Mouse (Mus musculus): ENCODE results near the gene Arhgef3. TPM values are rescaled to one million over a fixed set of nuclear protein-coding genes. Genes with fewer than 3 reads are reported as not detected.

Arhgef3 gene
- polyA plus RNA-seq, 1 experiment from 2014 or later: 16.2 TPM

- Histone ChIP-seq H3K4me1 (peaks cover 10% of the 10 kb centered on the region; the same call in 1 of the 2 replicates), H3K4me3 (replicated peaks) (no peak overlapping the region), H3K9me3 (replicated peaks) (no peaks in the 10 kb centered on the region), H3K27me3 (no peaks in the 10 kb centered on the region), H3K4me2 (replicated peaks) (no peak overlapping the region), H3K9ac (no peak overlapping the region), H3K36me3 (no peaks in the 10 kb centered on the region), H3K27ac (replicated peaks) (no peak overlapping the region)
- WGBS: 61% methylated on average over 8 of the region's 8 CpGs
- no peak; the same call in 1 of the 2 replicates for ATAC-seq (ENCODE audit: insufficient number of reproducible peaks, low FRiP score, low TSS enrichment, low read depth)
Observed at GRCm38 (mm10) chr14:27166751-27167150, 52.1 kb downstream of the Arhgef3 start.

DNA sequence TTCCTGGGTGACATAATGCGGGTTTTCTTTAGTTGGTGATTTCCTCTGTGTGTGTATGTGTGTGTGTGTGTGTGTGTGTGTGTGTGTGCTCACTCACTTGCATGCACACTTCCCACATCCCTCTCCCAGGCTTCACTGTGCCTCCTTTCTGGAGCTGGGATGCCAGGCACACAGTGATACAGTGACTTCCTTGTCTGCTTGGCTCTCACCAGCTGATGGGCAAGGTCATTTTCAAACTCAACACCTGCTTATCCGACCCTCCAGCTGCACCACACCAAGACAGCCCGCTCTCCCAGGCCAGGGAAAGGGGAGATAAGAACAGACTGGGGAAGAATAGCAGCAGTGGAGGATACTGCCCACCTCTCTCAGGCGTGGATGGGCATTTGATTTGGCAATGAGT lies 52.5 kb downstream of the Arhgef3 start:
- 0 out of 2 replicates have a peak, but pooled peaks have one; percentile 30 for ATAC-seq (ENCODE audit: insufficient number of reproducible peaks, low FRiP score, low TSS enrichment, low read depth)
- Histone ChIP-seq H3K27me3 (no peaks in the 10 kb centered on the region), H3K36me3 (no peaks in the 10 kb centered on the region), H3K27ac (replicated peaks) (no peak overlapping the region), H3K4me2 (replicated peaks) (no peak overlapping the region), H3K4me3 (replicated peaks) (no peak overlapping the region), H3K4me1 (peaks cover 14% of the 10 kb centered on the region; the same call in 1 of the 2 replicates), H3K9ac (no peak overlapping the region), H3K9me3 (replicated peaks) (no peaks in the 10 kb centered on the region)
- 69% methylated on average over 4 of the region's 4 CpGs for WGBS

DNA sequence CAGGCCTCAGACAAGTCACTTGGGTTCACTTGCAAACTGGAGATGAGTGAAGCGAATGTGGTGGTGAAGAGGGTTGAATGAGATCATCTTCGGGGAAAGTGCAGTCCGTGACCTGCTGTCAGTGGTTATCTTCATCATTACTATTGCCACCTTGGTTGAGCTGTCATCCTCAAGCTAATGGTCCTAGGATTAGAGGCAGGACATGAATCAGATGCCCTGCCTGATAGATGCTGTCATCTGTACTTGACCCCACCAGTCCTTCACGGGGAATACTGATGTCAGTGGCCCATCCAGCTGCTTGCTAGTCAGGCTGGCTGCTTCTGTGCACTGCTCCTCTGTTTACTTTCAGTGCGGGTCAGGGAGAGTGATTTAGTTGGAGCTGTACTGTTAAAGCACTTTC lies 53.7 kb downstream of the Arhgef3 start:
- H3K9ac ChIP-seq: no peak overlapping the region
- H3K4me3 ChIP-seq (replicated peaks): no peak overlapping the region
- H3K4me1 ChIP-seq: peaks cover 25% of the 10 kb centered on the region
- 84% methylated on average over 5 of the region's 5 CpGs for WGBS
- no peaks in the 10 kb centered on the region for H3K27me3 ChIP-seq
- no peak for ATAC-seq (ENCODE audit: insufficient number of reproducible peaks, low FRiP score, low TSS enrichment, low read depth)
- no peaks in the 10 kb centered on the region for H3K9me3 ChIP-seq (replicated peaks)
- H3K4me2 ChIP-seq (replicated peaks): no peak overlapping the region
- H3K36me3 ChIP-seq: no peaks in the 10 kb centered on the region
- H3K27ac ChIP-seq (replicated peaks): no peak overlapping the region

- peaks cover 32% of the 10 kb centered on the region for H3K4me1 ChIP-seq
- H3K27me3 ChIP-seq: no peaks in the 10 kb centered on the region
- no peak overlapping the region for H3K4me2 ChIP-seq (replicated peaks)
- no peaks in the 10 kb centered on the region for H3K9me3 ChIP-seq (replicated peaks)
- 85% methylated on average over 4 of the region's 4 CpGs for WGBS
- no peak overlapping the region for H3K27ac ChIP-seq (replicated peaks)
- H3K9ac ChIP-seq: no peak overlapping the region
- ATAC-seq (ENCODE audit: insufficient number of reproducible peaks, low FRiP score, low TSS enrichment, low read depth): no peak
- no peaks in the 10 kb centered on the region for H3K36me3 ChIP-seq
- no peak overlapping the region for H3K4me3 ChIP-seq (replicated peaks)
Observed at GRCm38 (mm10) chr14:27169287-27169686, 54.6 kb downstream of the Arhgef3 start.

GRCm38 (mm10) chr14:27170421-27170820 lies 55.7 kb downstream of the Arhgef3 start:
- no peaks in the 10 kb centered on the region for H3K36me3 ChIP-seq
- no peak for ATAC-seq (ENCODE audit: insufficient number of reproducible peaks, low FRiP score, low TSS enrichment, low read depth)
- H3K27ac ChIP-seq (replicated peaks): no peak overlapping the region
- H3K4me1 ChIP-seq: peaks cover 40% of the 10 kb centered on the region
- WGBS: 95% methylated on average over 2 of the region's 2 CpGs
- no peak overlapping the region for H3K9ac ChIP-seq
- H3K4me2 ChIP-seq (replicated peaks): no peak overlapping the region
- no peak overlapping the region for H3K4me3 ChIP-seq (replicated peaks)
- no peaks in the 10 kb centered on the region for H3K9me3 ChIP-seq (replicated peaks)
- no peaks in the 10 kb centered on the region for H3K27me3 ChIP-seq

- Histone ChIP-seq H3K27ac (replicated peaks) (peak overlapping the region; percentile 60), H3K9ac (no peak overlapping the region), H3K4me2 (replicated peaks) (no peak overlapping the region), H3K9me3 (replicated peaks) (no peaks in the 10 kb centered on the region), H3K36me3 (no peaks in the 10 kb centered on the region), H3K4me1 (peaks cover 47% of the 10 kb centered on the region), H3K4me3 (replicated peaks) (no peak overlapping the region), H3K27me3 (no peaks in the 10 kb centered on the region)
- 31% methylated on average over 14 of the region's 14 CpGs for WGBS
- ATAC-seq (ENCODE audit: insufficient number of reproducible peaks, low FRiP score, low TSS enrichment, low read depth): no peak
Observed at GRCm38 (mm10) chr14:27171175-27171830, 56.6 kb downstream of the Arhgef3 start.

GRCm38 (mm10) chr14:27173178-27173803 lies 58.6 kb downstream of the Arhgef3 start:
- Histone ChIP-seq H3K36me3 (no peaks in the 10 kb centered on the region), H3K9ac (no peak overlapping the region), H3K4me3 (replicated peaks) (no peak overlapping the region), H3K4me2 (replicated peaks) (no peak overlapping the region), H3K27me3 (no peaks in the 10 kb centered on the region), H3K27ac (replicated peaks) (peak overlapping the region; percentile 73), H3K4me1 (peaks cover 51% of the 10 kb centered on the region), H3K9me3 (replicated peaks) (no peaks in the 10 kb centered on the region)
- ATAC-seq (ENCODE audit: insufficient number of reproducible peaks, low FRiP score, low TSS enrichment, low read depth): no peak
- WGBS: 59% methylated on average over 10 of the region's 10 CpGs

GRCm38 (mm10) chr14:27174188-27174786 lies 59.6 kb downstream of the Arhgef3 start:
- 50% methylated on average over 6 of the region's 6 CpGs for WGBS
- Histone ChIP-seq H3K9ac (no peak overlapping the region), H3K36me3 (no peaks in the 10 kb centered on the region), H3K27me3 (no peaks in the 10 kb centered on the region), H3K4me2 (replicated peaks) (no peak overlapping the region), H3K9me3 (replicated peaks) (no peaks in the 10 kb centered on the region), H3K4me3 (replicated peaks) (no peak overlapping the region), H3K27ac (replicated peaks) (peak overlapping the region; percentile 73), H3K4me1 (peaks cover 59% of the 10 kb centered on the region)
- no peak for ATAC-seq (ENCODE audit: insufficient number of reproducible peaks, low FRiP score, low TSS enrichment, low read depth)

GRCm38 (mm10) chr14:27174831-27175301 lies 60.2 kb downstream of the Arhgef3 start:
- H3K9me3 ChIP-seq (replicated peaks): no peaks in the 10 kb centered on the region
- H3K36me3 ChIP-seq: no peaks in the 10 kb centered on the region
- no peak overlapping the region for H3K4me3 ChIP-seq (replicated peaks)
- peaks cover 59% of the 10 kb centered on the region for H3K4me1 ChIP-seq
- peak; percentile 25; the same call in 1 of the 2 replicates for ATAC-seq (ENCODE audit: insufficient number of reproducible peaks, low FRiP score, low TSS enrichment, low read depth)
- H3K27ac ChIP-seq (replicated peaks): peak overlapping the region; percentile 73
- H3K4me2 ChIP-seq (replicated peaks): peak overlapping the region; percentile 17; the same call in 1 of the 2 replicates
- H3K9ac ChIP-seq: no peak overlapping the region
- WGBS: 43% methylated on average over 12 of the region's 12 CpGs
- H3K27me3 ChIP-seq: no peaks in the 10 kb centered on the region

- 50% methylated on average over 11 of the region's 11 CpGs for WGBS
- H3K27ac ChIP-seq (replicated peaks): 0 out of 2 replicates have a peak overlapping the region, but pooled peaks have one; percentile 73
- no peaks in the 10 kb centered on the region for H3K27me3 ChIP-seq
- ATAC-seq (ENCODE audit: insufficient number of reproducible peaks, low FRiP score, low TSS enrichment, low read depth): no peak
- peaks cover 59% of the 10 kb centered on the region for H3K4me1 ChIP-seq
- no peaks in the 10 kb centered on the region for H3K9me3 ChIP-seq (replicated peaks)
- H3K36me3 ChIP-seq: no peaks in the 10 kb centered on the region
- no peak overlapping the region for H3K4me3 ChIP-seq (replicated peaks)
- H3K9ac ChIP-seq: no peak overlapping the region
- peak overlapping the region; percentile 17; the same call in 1 of the 2 replicates for H3K4me2 ChIP-seq (replicated peaks)
Observed at GRCm38 (mm10) chr14:27175343-27175742, 60.6 kb downstream of the Arhgef3 start.

GRCm38 (mm10) chr14:27177800-27178559 lies 63.3 kb downstream of the Arhgef3 start:
- H3K27ac ChIP-seq (replicated peaks): peak overlapping the region; percentile 63
- H3K4me2 ChIP-seq (replicated peaks): no peak overlapping the region
- H3K36me3 ChIP-seq: no peaks in the 10 kb centered on the region
- no peak for ATAC-seq (ENCODE audit: insufficient number of reproducible peaks, low FRiP score, low TSS enrichment, low read depth)
- no peak overlapping the region for H3K4me3 ChIP-seq (replicated peaks)
- 81% methylated on average over 8 of the region's 8 CpGs for WGBS
- no peak overlapping the region for H3K9ac ChIP-seq
- no peaks in the 10 kb centered on the region for H3K9me3 ChIP-seq (replicated peaks)
- H3K4me1 ChIP-seq: peaks cover 44% of the 10 kb centered on the region
- no peaks in the 10 kb centered on the region for H3K27me3 ChIP-seq

Measured in embryonic facial prominence, embryonic 15.5 days (tissue).